Mouse (Mus musculus): ENCODE measurements around the gene Mip. TPM values are rescaled to one million over a fixed set of nuclear protein-coding genes. Genes with fewer than 3 reads are reported as not detected.
A peak's percentile ranks its signal among the peaks of the same experiment; 100 is the strongest.
"Not testable (repeated sequence)": the region's sequence is repeated elsewhere in the genome, so short reads cannot be mapped to it uniquely, and the experiment has no call there.

Mip gene
- polyA plus RNA-seq, 1 experiment from 2014 or later: not detected

GRCm38 (mm10) chr10:128212148-128212547 lies 13.5 kb upstream of the Mip start:
- Histone ChIP-seq H3K36me3 (ENCODE audit: control insufficient read depth, insufficient read depth, low read length) (0 out of 2 replicates have a peak, but pooled peaks cover 10% of the 10 kb centered on the region), H3K4me3 (ENCODE audit: control insufficient read depth in 1 of 2, insufficient read depth in 1 of 2, low read depth in 1 of 2, low read length in 2 of 2) (peak overlapping the region; percentile 82 to 86; a peak in 3 of 4 replicates), H3K27ac (replicated peaks in 1 of 2; ENCODE audit: control insufficient read depth in 1 of 2, insufficient read depth in 1 of 2, low read depth in 2 of 2, low read length in 2 of 2) (no peak overlapping the region; a peak in 1 of 4 replicates), H3K9me3 (ENCODE audit: control insufficient read depth, low read length) (no peaks in the 10 kb centered on the region), H3K4me1 (ENCODE audit: control insufficient read depth in 2 of 2, insufficient read depth in 2 of 2, low read length in 2 of 2) (peaks cover 5 to 12% of the 10 kb centered on the region in 2 experiments), H3K27me3 (ENCODE audit: control insufficient read depth, insufficient read depth, low read length) (no peaks in the 10 kb centered on the region), H3K4me2 (ENCODE audit: low read length) (peak overlapping the region; percentile 86), H3K9ac (ENCODE audit: low read length) (peak overlapping the region; percentile 84)
- ATAC-seq (ENCODE audit: insufficient number of reproducible peaks, insufficient read depth, low FRiP score, low read depth): no peak
- 32% methylated on average over 6 of the region's 6 CpGs for WGBS

- ATAC-seq (ENCODE audit: insufficient number of reproducible peaks, insufficient read depth, low FRiP score, low read depth): no peak
- peak overlapping the region; percentile 42 to 45 for H3K4me3 ChIP-seq (ENCODE audit: control insufficient read depth in 1 of 2, insufficient read depth in 1 of 2, low read depth in 1 of 2, low read length in 2 of 2)
- peak overlapping the region; percentile 67 for H3K9ac ChIP-seq (ENCODE audit: low read length)
- peak overlapping the region in 1 of 2 experiments; percentile 33; a peak in 1 of 4 replicates for H3K27ac ChIP-seq (replicated peaks in 1 of 2; ENCODE audit: control insufficient read depth in 1 of 2, insufficient read depth in 1 of 2, low read depth in 2 of 2, low read length in 2 of 2)
- 2% methylated on average over 18 of the region's 18 CpGs for WGBS
- H3K36me3 ChIP-seq (ENCODE audit: control insufficient read depth, insufficient read depth, low read length): 0 out of 2 replicates have a peak, but pooled peaks cover 7% of the 10 kb centered on the region
- H3K27me3 ChIP-seq (ENCODE audit: control insufficient read depth, insufficient read depth, low read length): no peaks in the 10 kb centered on the region
- H3K4me1 ChIP-seq (ENCODE audit: control insufficient read depth in 2 of 2, insufficient read depth in 2 of 2, low read length in 2 of 2): peaks cover 5 to 12% of the 10 kb centered on the region in 2 experiments
- H3K4me2 ChIP-seq (ENCODE audit: low read length): peak overlapping the region; percentile 82
- H3K9me3 ChIP-seq (ENCODE audit: control insufficient read depth, low read length): no peaks in the 10 kb centered on the region
Observed at GRCm38 (mm10) chr10:128212871-128213323, 12.7 kb upstream of the Mip start.

- not testable (repeated sequence) for H3K9me3 ChIP-seq (ENCODE audit: control insufficient read depth, low read length); H3K27ac ChIP-seq (replicated peaks in 1 of 2; ENCODE audit: control insufficient read depth in 1 of 2, insufficient read depth in 1 of 2, low read depth in 2 of 2, low read length in 2 of 2); H3K36me3 ChIP-seq (ENCODE audit: control insufficient read depth, insufficient read depth, low read length); H3K9ac ChIP-seq (ENCODE audit: low read length); H3K4me2 ChIP-seq (ENCODE audit: low read length); H3K27me3 ChIP-seq (ENCODE audit: control insufficient read depth, insufficient read depth, low read length); ATAC-seq (ENCODE audit: insufficient number of reproducible peaks, insufficient read depth, low FRiP score, low read depth); H3K4me3 ChIP-seq (ENCODE audit: control insufficient read depth in 1 of 2, insufficient read depth in 1 of 2, low read depth in 1 of 2, low read length in 2 of 2)
- H3K4me1 ChIP-seq (ENCODE audit: control insufficient read depth in 2 of 2, insufficient read depth in 2 of 2, low read length in 2 of 2): peaks cover 5 to 12% of the 10 kb centered on the region in 2 experiments
- WGBS: 79% methylated on average over 4 of the region's 4 CpGs
Observed at GRCm38 (mm10) chr10:128214112-128214511, 11.5 kb upstream of the Mip start.

GRCm38 (mm10) chr10:128214981-128215380 lies 10.7 kb upstream of the Mip start:
- no peak overlapping the region for H3K4me3 ChIP-seq (ENCODE audit: control insufficient read depth in 1 of 2, insufficient read depth in 1 of 2, low read depth in 1 of 2, low read length in 2 of 2)
- H3K4me2 ChIP-seq (ENCODE audit: low read length): no peak overlapping the region
- no peaks in the 10 kb centered on the region for H3K9me3 ChIP-seq (ENCODE audit: control insufficient read depth, low read length)
- H3K27me3 ChIP-seq (ENCODE audit: control insufficient read depth, insufficient read depth, low read length): no peaks in the 10 kb centered on the region
- no peak for ATAC-seq (ENCODE audit: insufficient number of reproducible peaks, insufficient read depth, low FRiP score, low read depth)
- peaks cover 5 to 12% of the 10 kb centered on the region in 2 experiments for H3K4me1 ChIP-seq (ENCODE audit: control insufficient read depth in 2 of 2, insufficient read depth in 2 of 2, low read length in 2 of 2)
- 0 out of 2 replicates have a peak, but pooled peaks cover 3% of the 10 kb centered on the region for H3K36me3 ChIP-seq (ENCODE audit: control insufficient read depth, insufficient read depth, low read length)
- 84% methylated on average over 5 of the region's 5 CpGs for WGBS
- H3K27ac ChIP-seq (replicated peaks in 1 of 2; ENCODE audit: control insufficient read depth in 1 of 2, insufficient read depth in 1 of 2, low read depth in 2 of 2, low read length in 2 of 2): no peak overlapping the region
- no peak overlapping the region for H3K9ac ChIP-seq (ENCODE audit: low read length)

- H3K27ac ChIP-seq (replicated peaks in 1 of 2; ENCODE audit: control insufficient read depth in 1 of 2, insufficient read depth in 1 of 2, low read depth in 2 of 2, low read length in 2 of 2): no peak overlapping the region
- H3K4me3 ChIP-seq (ENCODE audit: control insufficient read depth in 1 of 2, insufficient read depth in 1 of 2, low read depth in 1 of 2, low read length in 2 of 2): no peak overlapping the region
- no peaks in the 10 kb centered on the region for H3K27me3 ChIP-seq (ENCODE audit: control insufficient read depth, insufficient read depth, low read length)
- H3K4me1 ChIP-seq (ENCODE audit: control insufficient read depth in 2 of 2, insufficient read depth in 2 of 2, low read length in 2 of 2): no peaks in the 10 kb centered on the region
- no peaks in the 10 kb centered on the region for H3K36me3 ChIP-seq (ENCODE audit: control insufficient read depth, insufficient read depth, low read length)
- 90% methylated on average over 18 of the region's 18 CpGs for WGBS
- ATAC-seq (ENCODE audit: insufficient number of reproducible peaks, insufficient read depth, low FRiP score, low read depth): no peak
- H3K4me2 ChIP-seq (ENCODE audit: low read length): no peak overlapping the region
- H3K9ac ChIP-seq (ENCODE audit: low read length): no peak overlapping the region
- no peaks in the 10 kb centered on the region for H3K9me3 ChIP-seq (ENCODE audit: control insufficient read depth, low read length)
Observed at GRCm38 (mm10) chr10:128218387-128219117, 7.1 kb upstream of the Mip start.

- Histone ChIP-seq H3K27me3 (ENCODE audit: control insufficient read depth, insufficient read depth, low read length) (no peaks in the 10 kb centered on the region), H3K4me1 (ENCODE audit: control insufficient read depth in 2 of 2, insufficient read depth in 2 of 2, low read length in 2 of 2) (peaks cover 0 to 4% of the 10 kb centered on the region in 2 experiments; a peak in 3 of 4 replicates), H3K36me3 (ENCODE audit: control insufficient read depth, insufficient read depth, low read length) (no peaks in the 10 kb centered on the region), H3K27ac (replicated peaks in 1 of 2; ENCODE audit: control insufficient read depth in 1 of 2, insufficient read depth in 1 of 2, low read depth in 2 of 2, low read length in 2 of 2) (no peak overlapping the region), H3K4me3 (ENCODE audit: control insufficient read depth in 1 of 2, insufficient read depth in 1 of 2, low read depth in 1 of 2, low read length in 2 of 2) (no peak overlapping the region), H3K4me2 (ENCODE audit: low read length) (no peak overlapping the region), H3K9me3 (ENCODE audit: control insufficient read depth, low read length) (no peaks in the 10 kb centered on the region), H3K9ac (ENCODE audit: low read length) (no peak overlapping the region)
- no peak for ATAC-seq (ENCODE audit: insufficient number of reproducible peaks, insufficient read depth, low FRiP score, low read depth)
- WGBS: 55% methylated on average over 16 of the region's 16 CpGs
Observed at GRCm38 (mm10) chr10:128221533-128222286, 3.9 kb upstream of the Mip start.

- no peak overlapping the region for H3K9ac ChIP-seq (ENCODE audit: low read length)
- 36% methylated on average over 5 of the region's 5 CpGs for WGBS
Observed at GRCm38 (mm10) chr10:128225064-128225463, 574 bp upstream of the Mip start.

More at GRCm38 (mm10) chr10:128225064-128225463, 574 bp upstream of the Mip start:
- no peaks in the 10 kb centered on the region for H3K27me3 ChIP-seq (ENCODE audit: control insufficient read depth, insufficient read depth, low read length)
- no peak for ATAC-seq (ENCODE audit: insufficient number of reproducible peaks, insufficient read depth, low FRiP score, low read depth)
- no peak overlapping the region for H3K4me3 ChIP-seq (ENCODE audit: control insufficient read depth in 1 of 2, insufficient read depth in 1 of 2, low read depth in 1 of 2, low read length in 2 of 2)
- H3K4me2 ChIP-seq (ENCODE audit: low read length): no peak overlapping the region
- no peaks in the 10 kb centered on the region for H3K9me3 ChIP-seq (ENCODE audit: control insufficient read depth, low read length)
- no peaks in the 10 kb centered on the region for H3K36me3 ChIP-seq (ENCODE audit: control insufficient read depth, insufficient read depth, low read length)
- peaks cover 0 to 4% of the 10 kb centered on the region in 2 experiments; a peak in 3 of 4 replicates for H3K4me1 ChIP-seq (ENCODE audit: control insufficient read depth in 2 of 2, insufficient read depth in 2 of 2, low read length in 2 of 2)
- no peak overlapping the region for H3K27ac ChIP-seq (replicated peaks in 1 of 2; ENCODE audit: control insufficient read depth in 1 of 2, insufficient read depth in 1 of 2, low read depth in 2 of 2, low read length in 2 of 2)
